Mouse (Mus musculus) cerebellum, adult (tissue): ENCODE results near the gene Dio1.

Source experiments
- ATAC-seq: cut with Nextera tagmentation; 2 replicates; pipeline ENCODE4 v1.9.2; 2017; ENCODE audit warnings: mild to moderate bottlenecking, moderate library complexity, mixed read lengths; ENCODE audit not compliant: insufficient number of reproducible peaks, low FRiP score, low TSS enrichment

The Dio1 gene

DNA sequence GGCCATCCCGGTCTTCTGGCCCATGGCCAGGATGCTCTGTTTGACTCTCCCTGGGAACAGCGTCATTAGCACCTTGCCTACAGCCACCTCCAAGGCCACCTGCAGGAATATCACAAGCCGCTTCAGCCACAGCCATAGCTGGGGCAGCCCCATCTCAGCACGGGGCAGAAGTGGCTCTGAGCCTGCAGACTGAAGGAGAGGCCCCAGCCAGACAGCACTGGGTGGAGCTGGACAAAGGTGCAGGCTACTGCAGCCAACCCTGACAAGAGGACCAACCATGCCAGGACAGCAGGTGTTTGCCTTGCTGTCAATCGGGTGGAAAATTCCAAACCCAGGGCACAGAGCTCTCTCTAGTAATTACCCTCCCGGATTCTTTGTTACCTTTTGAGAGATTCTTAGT is at the start of gene Dio1:
Gene Dio1 (minus strand): TSS at position 204 of the 400 bp plus-strand sequence.
- peak; percentile 96 for ATAC-seq

- ATAC-seq, result no peak
Observed at GRCm38 (mm10) chr4:107354543-107354942, 47.6 kb upstream of the Dio1 start.

DNA sequence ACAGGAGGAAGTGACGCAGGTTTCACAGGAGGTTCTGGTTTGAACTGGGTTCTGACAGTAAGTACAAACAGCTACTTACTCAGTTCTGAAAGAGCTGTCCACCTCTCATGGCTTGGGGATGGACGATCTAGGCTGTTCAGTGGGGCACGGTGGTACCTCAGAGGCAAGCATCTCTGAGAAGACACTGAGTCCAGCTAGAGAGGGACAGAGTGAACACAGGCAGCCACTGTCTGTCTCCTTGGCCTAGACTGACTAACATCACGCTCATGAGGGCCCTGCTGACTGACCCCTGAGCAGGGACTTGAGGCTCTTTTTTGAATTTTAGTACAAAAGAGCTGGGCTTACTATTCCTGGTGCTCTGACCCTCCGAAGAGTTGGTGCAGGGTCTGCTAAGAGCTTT is 47.2 kb upstream of the Dio1 start:
- no peak for ATAC-seq

- no peak for ATAC-seq
Observed at GRCm38 (mm10) chr4:107353612-107354011, 46.6 kb upstream of the Dio1 start.

DNA sequence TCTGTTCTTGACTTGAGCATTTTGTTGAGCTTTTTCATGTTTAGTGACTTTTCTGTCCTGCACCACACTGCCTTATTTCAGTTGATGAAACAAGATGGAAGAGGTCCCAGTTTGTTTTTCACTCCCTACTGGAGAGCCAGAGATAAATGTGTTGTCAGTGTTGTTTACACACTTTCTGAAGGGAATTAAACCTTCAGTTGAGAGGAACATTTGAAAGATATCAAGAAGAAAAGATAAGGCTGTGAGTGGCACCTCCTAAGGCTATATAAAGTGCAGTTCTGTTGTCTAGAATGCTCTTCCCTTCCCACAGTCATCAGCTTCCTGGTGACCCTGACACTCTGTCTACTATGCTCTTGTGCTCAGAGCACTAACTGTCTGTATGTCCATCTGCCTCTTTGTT is 44.4 kb upstream of the Dio1 start:
- ATAC-seq, result no peak

GRCm38 (mm10) chr4:107349311-107350008 is 42.5 kb upstream of the Dio1 start:
- no peak for ATAC-seq

DNA sequence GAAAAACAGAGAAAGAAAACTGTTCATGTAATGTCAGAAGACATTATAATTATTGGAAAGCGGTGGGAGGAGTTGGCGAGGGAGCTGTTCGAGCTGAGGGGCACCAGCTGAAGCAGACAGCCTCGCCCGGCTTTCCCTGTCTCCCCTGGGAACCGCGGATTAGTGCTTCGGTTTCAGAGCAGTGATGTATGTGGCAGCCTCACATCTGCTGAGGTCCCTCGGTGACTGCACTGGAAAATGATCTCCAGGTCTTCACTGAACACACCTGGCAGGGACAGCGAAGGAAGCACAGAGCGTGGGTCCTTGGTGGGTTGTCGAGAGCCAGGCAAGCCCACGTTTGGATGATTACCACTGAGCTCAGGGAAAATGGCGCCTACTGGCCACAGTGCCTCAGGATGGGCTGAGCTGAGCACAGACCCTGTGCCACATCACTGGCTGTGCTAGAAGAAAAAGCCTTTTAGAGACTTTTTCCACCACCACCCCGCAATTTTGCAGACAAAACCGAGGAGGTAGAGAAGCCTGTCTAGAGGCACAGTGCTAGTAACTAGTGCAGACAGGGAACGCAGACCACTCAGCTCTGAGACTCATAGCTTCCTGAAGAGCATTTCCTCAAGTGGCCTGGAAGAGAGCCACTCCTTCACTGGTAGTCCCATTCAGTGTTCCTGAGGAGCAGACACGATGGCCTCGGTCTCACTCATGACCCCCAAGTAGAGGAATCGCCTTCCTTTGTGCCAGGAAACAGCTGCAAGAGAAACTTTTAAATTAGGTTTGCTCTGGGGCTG is 41.8 kb upstream of the Dio1 start:
- no peak for ATAC-seq

- ATAC-seq, result no peak
Observed at GRCm38 (mm10) chr4:107347221-107347620, 40.3 kb upstream of the Dio1 start.

DNA sequence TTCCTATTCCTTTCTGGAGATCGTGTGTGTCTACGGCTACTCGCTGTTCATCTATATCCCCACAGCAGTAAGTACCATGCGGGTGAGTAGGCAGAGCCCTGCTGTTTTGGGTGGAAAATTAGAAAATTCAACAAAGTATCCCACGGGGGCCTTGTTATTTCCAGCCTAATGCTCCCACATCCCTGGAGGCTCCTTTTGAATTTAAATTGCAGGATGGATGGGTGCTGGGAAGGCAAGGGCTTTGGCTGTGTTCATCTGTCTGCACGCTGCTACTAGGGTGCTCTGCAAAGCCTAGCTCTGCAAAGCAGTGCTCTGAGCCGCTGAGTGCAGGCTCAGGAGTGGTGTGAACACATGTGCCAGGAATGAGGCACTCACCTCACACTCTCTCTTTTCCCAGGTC is 37.6 kb upstream of the Dio1 start:
- ATAC-seq, result no peak

DNA sequence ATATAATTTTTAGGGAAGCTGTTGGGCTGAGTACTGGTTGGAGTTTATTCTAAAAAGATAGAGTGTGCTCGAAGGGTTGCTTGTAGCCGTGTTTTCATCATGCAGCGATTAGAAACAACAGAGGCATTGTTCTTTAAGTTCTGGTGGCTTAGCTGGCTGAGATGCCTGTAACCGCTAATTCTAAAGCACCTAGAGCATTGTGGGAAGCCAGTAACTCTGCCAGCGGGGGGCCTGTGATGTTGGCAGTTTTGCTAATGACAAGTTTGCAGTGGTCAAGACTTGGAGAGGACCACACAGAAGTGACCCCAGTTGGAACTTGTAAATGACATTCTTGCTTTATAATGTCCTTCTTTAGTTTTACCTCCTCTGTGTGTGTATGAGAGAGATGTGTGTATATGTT is 34.4 kb upstream of the Dio1 start:
- no peak for ATAC-seq

GRCm38 (mm10) chr4:107337455-107337854 is 30.5 kb upstream of the Dio1 start:
- ATAC-seq, result no peak

- no peak for ATAC-seq
Observed at GRCm38 (mm10) chr4:107336356-107336755, 29.4 kb upstream of the Dio1 start.

DNA sequence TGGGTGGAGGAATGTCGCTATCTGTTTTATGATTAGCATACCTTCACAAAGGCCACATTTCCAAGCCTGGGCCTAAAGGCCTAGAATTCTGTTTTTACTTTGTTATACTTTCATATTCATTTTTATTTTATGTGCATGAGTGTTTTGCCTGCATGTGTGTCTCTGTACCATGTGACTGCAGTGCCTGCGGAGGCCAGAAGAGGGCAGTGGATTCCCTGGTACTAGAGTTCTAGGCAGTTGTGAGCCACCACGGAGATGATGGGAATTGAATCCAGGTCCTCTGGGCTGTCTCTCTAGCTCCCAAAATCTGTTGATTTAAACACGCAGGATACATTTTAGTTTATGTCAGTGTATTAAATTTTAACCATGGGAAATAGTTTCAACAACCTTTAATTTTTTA is 26.5 kb upstream of the Dio1 start:
- no peak for ATAC-seq

GRCm38 (mm10) chr4:107328530-107328929 is 21.6 kb upstream of the Dio1 start:
- ATAC-seq, result no peak

DNA sequence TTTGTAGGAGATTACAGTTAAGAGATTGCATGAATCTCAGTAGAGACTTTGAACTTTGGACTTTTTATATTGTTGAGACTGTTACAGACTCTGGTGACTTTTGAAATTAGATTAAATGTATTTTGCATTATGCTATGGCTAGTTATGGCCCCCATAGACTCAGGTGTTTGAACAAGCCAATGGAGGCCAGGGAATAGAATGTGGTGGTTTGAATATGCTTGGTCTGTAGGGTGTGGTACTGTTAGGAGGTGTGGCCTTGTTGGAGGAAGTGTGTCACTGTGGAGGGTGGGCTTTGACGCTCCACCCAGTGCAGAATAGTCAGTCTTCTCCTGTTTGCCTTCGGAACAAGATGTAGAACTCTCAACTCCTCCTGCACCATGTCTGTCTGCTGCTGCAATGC is 16.1 kb upstream of the Dio1 start:
- ATAC-seq, result no peak

GRCm38 (mm10) chr4:107321041-107321440 is 14.1 kb upstream of the Dio1 start:
- ATAC-seq, result no peak

GRCm38 (mm10) chr4:107318646-107319045 is 11.7 kb upstream of the Dio1 start:
- no peak for ATAC-seq

- ATAC-seq, result no peak
Observed at GRCm38 (mm10) chr4:107314479-107314805, 7.5 kb upstream of the Dio1 start.

DNA sequence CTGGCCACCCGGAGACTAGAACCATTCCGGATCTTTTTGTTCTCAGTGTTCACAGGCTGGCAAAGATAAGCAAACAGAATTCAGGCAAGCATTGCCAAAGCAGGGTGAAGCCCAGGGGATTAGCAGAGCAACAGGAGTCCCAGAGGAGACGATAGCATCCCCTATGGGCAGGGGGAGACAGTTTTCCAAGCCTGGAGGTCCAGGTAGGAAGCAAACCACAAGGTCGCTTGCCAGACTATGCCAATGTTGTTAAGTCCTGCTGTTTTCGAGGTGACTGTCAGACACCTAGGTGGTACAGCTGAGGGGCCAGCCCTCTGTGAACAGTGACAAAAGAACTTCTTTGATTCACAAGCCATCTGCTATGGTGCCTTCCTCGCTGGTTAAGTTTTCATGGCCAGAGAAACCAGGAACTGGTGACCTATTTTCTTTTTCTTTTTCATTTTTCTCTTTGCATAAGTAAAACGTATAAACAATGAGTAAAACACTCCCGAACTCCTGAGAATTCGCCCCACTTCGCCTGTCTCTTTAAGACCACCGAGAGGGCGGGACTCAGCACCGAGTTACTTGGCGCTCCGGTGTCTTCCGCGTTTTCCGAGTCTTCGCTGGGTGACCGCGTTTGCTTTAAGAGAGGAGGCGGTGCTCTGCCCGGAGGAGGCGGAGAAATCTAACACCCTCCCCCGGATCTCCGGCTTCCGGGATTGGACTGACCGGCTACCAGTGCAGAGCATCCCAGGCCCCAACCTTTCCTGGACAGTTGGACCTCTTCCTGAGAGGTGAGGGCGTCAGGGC is 6.9 kb upstream of the Dio1 start, which contains the start of gene Yipf1:
Gene Yipf1 (plus strand): TSS at position 674 of the 789 bp plus-strand sequence.
- peak; percentile 94 for ATAC-seq

GRCm38 (mm10) chr4:107303531-107303930 is 3.4 kb downstream of the Dio1 start:
- no peak for ATAC-seq

DNA sequence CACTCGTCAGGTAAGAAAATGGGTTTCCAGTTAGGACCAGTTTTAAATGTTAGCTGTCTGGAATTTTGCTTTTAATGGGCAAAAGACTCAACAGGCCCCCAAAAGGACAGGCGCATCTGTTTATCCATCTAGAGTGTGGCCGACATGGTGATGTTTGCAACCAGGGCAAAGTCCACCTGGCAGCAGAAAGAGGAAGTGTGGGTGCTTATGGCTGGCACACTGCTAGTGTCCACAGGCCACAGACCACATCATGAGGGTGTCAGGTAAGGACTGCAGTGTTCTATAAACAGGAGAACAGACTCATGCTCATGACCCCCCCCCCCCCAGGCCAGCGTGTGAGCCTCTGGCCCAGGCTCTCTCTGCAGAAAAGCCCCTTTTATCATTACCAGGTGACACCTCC is 4.1 kb downstream of the Dio1 start:
- no peak for ATAC-seq
